Mouse (Mus musculus) liver, adult 2 months (tissue): Measurements from ENCODE around the gene Gm7145.
"Not testable (repeated sequence)": the region's sequence is repeated elsewhere in the genome, so short reads cannot be mapped to it uniquely, and the experiment has no call there.

ENCODE experiments used
- CTCF ChIP-seq: fragments of 200-500 bp; IDR thresholded peaks from 2 replicates; pipeline ENCODE4 v1.5.1; 2011; ENCODE audit warnings: low read depth, low read length, control low read depth
- POLR2A ChIP-seq: fragments of 200-500 bp; IDR thresholded peaks from 2 replicates; pipeline ENCODE4 v1.6.1; 2011; ENCODE audit warnings: low read length, control low read depth; ENCODE audit not compliant: insufficient read depth; ENCODE audit errors: extremely low read depth

GRCm38 (mm10) chr1:117927715-117928114, 38.0 kb upstream of the Gm7145 start, which contains the start of gene Gm28168:
- not testable (repeated sequence) for TF ChIP-seq CTCF, POLR2A
